Comparison of ENCODE assay signal across 15 mouse cellular contexts in genomic region chr6:113787459-113787968, GRCm38 (mm10). TPM values are rescaled to one million over a fixed set of nuclear protein-coding genes. Genes with fewer than 3 reads are reported as not detected.
DNase-seq lines count a peak whose midpoint lies in the region; ATAC-seq and TF ChIP-seq lines count a peak whose summit lies in the region.
"Had no signal": no experiment of that assay in that cellular context is flagged by ENCODE, and none has a peak within 500 bp of the region (broad histone marks: within the 10 kb centered on the region; RNA-seq: fewer than 3 reads in every experiment).

No protein-coding gene starts in this region.

- no peaks in the 10 kb centered on the region for H3K79me2 ChIP-seq in CH12.LX (replicated peaks; ENCODE audit: control insufficient read depth, extremely low read depth, insufficient read depth, poor library complexity, severe bottlenecking)

- H3K36me3 ChIP-seq in kidney, postnatal 0 days (ENCODE audit: insufficient read depth, low read length), result no peaks in the 10 kb centered on the region
- H3K36me3 ChIP-seq in kidney, adult 2 months (ENCODE audit: control insufficient read depth, insufficient read depth, low read length), result no peaks in the 10 kb centered on the region
- H3K36me3 ChIP-seq in CH12.LX (replicated peaks in 1 of 2; ENCODE audit: control insufficient read depth in 1 of 2, insufficient read depth in 1 of 2, low read length in 1 of 2), result no peaks in the 10 kb centered on the region
- peaks cover 18% of the 10 kb centered on the region for H3K36me3 ChIP-seq in hindbrain, embryonic 16.5 days (ENCODE audit: control insufficient read depth, insufficient read depth, low read length)
- peaks cover 36% of the 10 kb centered on the region for H3K36me3 ChIP-seq in midbrain, postnatal 0 days (ENCODE audit: insufficient read depth, low read length)
- H3K36me3 ChIP-seq: heart, embryonic 13.5 days; liver, embryonic 13.5 days had no signal

- no peak for ATAC-seq in kidney, postnatal 0 days (replicated peaks; ENCODE audit: low FRiP score, low read depth)
- ATAC-seq in hindbrain, embryonic 16.5 days, result 0 out of 2 replicates have a peak, but pooled peaks have one; percentile 30
- ATAC-seq in midbrain, postnatal 0 days (ENCODE audit: low FRiP score), result no peak
- ATAC-seq: forebrain, embryonic 16.5 days had no signal

- no peak for TF ChIP-seq EP300 in CH12.LX (IDR thresholded peaks at IDR 0.05; ENCODE audit: low read length)

- no peaks in the 10 kb centered on the region for H3K27me3 ChIP-seq in kidney, postnatal 0 days (ENCODE audit: insufficient read depth, low read length)
- H3K27me3 ChIP-seq in kidney, adult 2 months (replicated peaks; ENCODE audit: control insufficient read depth, insufficient read depth, low read length), result no peaks in the 10 kb centered on the region
- peaks cover 86% of the 10 kb centered on the region for H3K27me3 ChIP-seq in CH12.LX (replicated peaks)
- H3K27me3 ChIP-seq in hindbrain, embryonic 16.5 days (replicated peaks; ENCODE audit: control insufficient read depth, insufficient read depth, low read length), result no peaks in the 10 kb centered on the region
- no peaks in the 10 kb centered on the region for H3K27me3 ChIP-seq in midbrain, postnatal 0 days (ENCODE audit: insufficient read depth, low read length)
- H3K27me3 ChIP-seq: liver, embryonic 13.5 days had no signal

- no peak overlapping the region for H3K4me2 ChIP-seq in kidney, postnatal 0 days (ENCODE audit: low read length)
- H3K4me2 ChIP-seq in CH12.LX (ENCODE audit: insufficient read depth, low read depth, poor library complexity, severe bottlenecking), result no peak overlapping the region
- no peak overlapping the region for H3K4me2 ChIP-seq in hindbrain, embryonic 16.5 days (ENCODE audit: low read length)
- no peak overlapping the region for H3K4me2 ChIP-seq in midbrain, postnatal 0 days (ENCODE audit: low read depth, low read length, poor library complexity, severe bottlenecking)
- H3K4me2 ChIP-seq: heart, embryonic 13.5 days; liver, embryonic 13.5 days had no signal

- DNase-seq in kidney, postnatal 0 days (ENCODE audit: low spot score), result peak; percentile 11
- DNase-seq in kidney, adult 2 months, result no peak
- peak; percentile 17 for DNase-seq in CH12.LX (ENCODE audit: extremely low read depth)
- DNase-seq in embryo, embryonic 10.5 days (ENCODE audit: low spot score), result peak; percentile 3
- DNase-seq in midbrain, postnatal 0 days (ENCODE audit: low spot score), result no peak
- DNase-seq in cerebellum, adult 9-11 months, result no peak
- DNase-seq in natural killer cell, adult 2 months (ENCODE audit: low spot score in 2 of 2), result no peak
- DNase-seq: adrenal gland, postnatal 14 days; cerebellum, postnatal 25 days; liver, embryonic 13.5 days had no signal

- no peak overlapping the region for H3K9ac ChIP-seq in kidney, postnatal 0 days (ENCODE audit: low read depth, low read length)
- H3K9ac ChIP-seq in CH12.LX (ENCODE audit: insufficient read depth, low read depth), result no peak overlapping the region
- H3K9ac ChIP-seq in hindbrain, embryonic 16.5 days (ENCODE audit: low read depth, low read length), result no peak overlapping the region
- no peak overlapping the region for H3K9ac ChIP-seq in midbrain, postnatal 0 days (replicated peaks; ENCODE audit: low read length, poor library complexity, severe bottlenecking)
- H3K9ac ChIP-seq: heart, embryonic 13.5 days; liver, embryonic 13.5 days had no signal

- no peak overlapping the region for H3K27ac ChIP-seq in kidney, postnatal 0 days
- H3K27ac ChIP-seq in kidney, adult 2 months (ENCODE audit: insufficient read depth, low read depth, low read length), result no peak overlapping the region
- H3K27ac ChIP-seq in CH12.LX (ENCODE audit: insufficient read depth, low read depth), result no peak overlapping the region
- no peak overlapping the region for H3K27ac ChIP-seq in hindbrain, embryonic 16.5 days (ENCODE audit: low read depth, low read length)
- H3K27ac ChIP-seq in midbrain, postnatal 0 days (ENCODE audit: low read depth, low read length), result no peak overlapping the region
- H3K27ac ChIP-seq: heart, embryonic 13.5 days; liver, embryonic 13.5 days; macrophage had no signal

- 14% methylated on average over 6 of the region's 6 CpGs for WGBS in kidney, postnatal 0 days
- 17% methylated on average over 6 of the region's 6 CpGs for WGBS in kidney, adult 2 months
- WGBS in hindbrain, embryonic 16.5 days, result 54% methylated on average over 6 of the region's 6 CpGs
- 54% methylated on average over 6 of the region's 6 CpGs for WGBS in midbrain, postnatal 0 days

- no peak for TF ChIP-seq CTCF in kidney, postnatal 0 days (IDR thresholded peaks at IDR 0.05; ENCODE audit: low read depth)
- TF ChIP-seq CTCF in kidney, adult 2 months (conservative IDR thresholded peaks at IDR 0.05; ENCODE audit: insufficient read depth, insufficient read length, low read depth, low read length), result no peak
- no peak for TF ChIP-seq CTCF in CH12.LX (conservative IDR thresholded peaks at IDR 0.05 in 1 of 2, IDR thresholded peaks at IDR 0.05 in 1 of 2; ENCODE audit: low read depth in 2 of 2, low read length in 2 of 2)
- no peak for TF ChIP-seq CTCF in midbrain, postnatal 0 days (IDR thresholded peaks at IDR 0.05)

- TF ChIP-seq RAD21 in CH12.LX (IDR thresholded peaks at IDR 0.05; ENCODE audit: low read depth, low read length), result no peak

- H3K9me3 ChIP-seq in kidney, postnatal 0 days (replicated peaks; ENCODE audit: low read length), result no peaks in the 10 kb centered on the region
- peaks cover 3% of the 10 kb centered on the region for H3K9me3 ChIP-seq in CH12.LX (replicated peaks; ENCODE audit: low read length)
- no peaks in the 10 kb centered on the region for H3K9me3 ChIP-seq in hindbrain, embryonic 16.5 days (ENCODE audit: control insufficient read depth, low read length)
- H3K9me3 ChIP-seq in midbrain, postnatal 0 days (ENCODE audit: low read length), result no peaks in the 10 kb centered on the region
- H3K9me3 ChIP-seq: heart, embryonic 13.5 days; liver, embryonic 13.5 days had no signal

- H3K4me3 ChIP-seq in kidney, postnatal 0 days (replicated peaks; ENCODE audit: low read depth, low read length), result no peak overlapping the region
- no peak overlapping the region for H3K4me3 ChIP-seq in kidney, adult 2 months (ENCODE audit: insufficient read depth, low read depth, low read length)
- H3K4me3 ChIP-seq in CH12.LX (replicated peaks in 1 of 3; ENCODE audit: low read depth in 2 of 3, low read length in 2 of 3, poor library complexity in 1 of 3), result no peak overlapping the region
- no peak overlapping the region for H3K4me3 ChIP-seq in hindbrain, embryonic 16.5 days (ENCODE audit: low read length)
- no peak overlapping the region for H3K4me3 ChIP-seq in midbrain, postnatal 0 days (ENCODE audit: low read depth, low read length)
- H3K4me3 ChIP-seq: erythroblast, embryonic 14.5 days; heart, embryonic 13.5 days; liver, embryonic 13.5 days had no signal

- dilution Hi-C loops in CH12.LX (cut with MboI; ENCODE audit: extremely low pct_ligation_motif_present, extremely low pct_unique_long_range_greater_than_20kb, low sequenced_read_pairs), result no loop called here

- in situ Hi-C loops in CH12.LX (cut with MboI; ENCODE audit: low pct_ligation_motif_present, low pct_unique_long_range_greater_than_20kb, low sequenced_read_pairs), result no loop called here

- no peaks in the 10 kb centered on the region for H3K4me1 ChIP-seq in kidney, postnatal 0 days (replicated peaks; ENCODE audit: insufficient read depth, low read length)
- H3K4me1 ChIP-seq in kidney, adult 2 months (ENCODE audit: control insufficient read depth, insufficient read depth, low read length), result no peaks in the 10 kb centered on the region
- H3K4me1 ChIP-seq in CH12.LX (ENCODE audit: control insufficient read depth in 1 of 2, insufficient read depth in 2 of 2), result peaks cover 4 to 9% of the 10 kb centered on the region in 2 experiments; a peak in 2 of 4 replicates
- no peaks in the 10 kb centered on the region for H3K4me1 ChIP-seq in hindbrain, embryonic 16.5 days (ENCODE audit: control insufficient read depth, insufficient read depth, low read depth, low read length)
- H3K4me1 ChIP-seq in midbrain, postnatal 0 days (ENCODE audit: insufficient read depth, low read length), result no peaks in the 10 kb centered on the region
- H3K4me1 ChIP-seq: liver, embryonic 13.5 days had no signal

- TF ChIP-seq POLR2A in kidney, adult 2 months (IDR thresholded peaks at IDR 0.05; ENCODE audit: low read depth, low read length), result no peak
- TF ChIP-seq POLR2A in CH12.LX (IDR thresholded peaks at IDR 0.05; ENCODE audit: low read depth, low read length), result no peak

TF ChIP-seq in CH12.LX, 34 proteins besides CTCF, POLR2A, EP300 and RAD21:
- TF ChIP-seq TCF12 (IDR thresholded peaks at IDR 0.05; ENCODE audit: low read depth, low read length) (peak; percentile 55), PAX5 (IDR thresholded peaks at IDR 0.05; ENCODE audit: low read length) (no peak)

RNA-seq across cellular contexts. Expression of gene Sec13, which starts 47.0 kb away (rescaled TPM):
- 216 and 238 TPM in 2 replicates for polyA plus RNA-seq in kidney, postnatal 0 days (2015; fragmentation: Nextera tagmentation; extraction: Ambion mirVana)
- 140 and 155 TPM in 2 replicates for polyA plus RNA-seq in kidney, adult 2 months (2012; rRNA removed)
- total RNA-seq in CH12.LX (2012; rRNA removed), result 209 and 244 TPM in 2 replicates
- 257 and 267 TPM in 2 replicates for total RNA-seq in CH12.LX (2014; rRNA removed)
- polyA plus RNA-seq in CH12.LX (2012; ENCODE audit: insufficient read length, low read depth), result 145 and 156 TPM in 2 replicates
- polyA plus RNA-seq in hindbrain, embryonic 16.5 days (2015; fragmentation: Nextera tagmentation; extraction: Ambion mirVana), result 197 TPM in 2 replicates
- 104 and 112 TPM in 2 replicates for total RNA-seq in midbrain, postnatal 0 days (2014; rRNA removed)
- polyA plus RNA-seq in midbrain, postnatal 0 days (2015; fragmentation: Nextera tagmentation; extraction: Ambion mirVana), result 145 and 153 TPM in 2 replicates

Comparison
In these comparisons a context has a peak if more than half of its experiments do, and no peak if none do; other contexts are left out.
1. DNase-seq: peak in kidney, postnatal 0 days (single experiment), CH12.LX (single experiment) and embryo, embryonic 10.5 days (single experiment); none in kidney, adult 2 months (single experiment), midbrain, postnatal 0 days (single experiment), cerebellum, adult 9-11 months (single experiment) and natural killer cell, adult 2 months (0 of 2).